Mouse (Mus musculus): ENCODE measurements around the gene Vgll4. TPM values are rescaled to one million over a fixed set of nuclear protein-coding genes. Genes with fewer than 3 reads are reported as not detected.

Vgll4 gene
- polyA plus RNA-seq, 2 experiments = 4.6 to 5.5 TPM

DNA sequence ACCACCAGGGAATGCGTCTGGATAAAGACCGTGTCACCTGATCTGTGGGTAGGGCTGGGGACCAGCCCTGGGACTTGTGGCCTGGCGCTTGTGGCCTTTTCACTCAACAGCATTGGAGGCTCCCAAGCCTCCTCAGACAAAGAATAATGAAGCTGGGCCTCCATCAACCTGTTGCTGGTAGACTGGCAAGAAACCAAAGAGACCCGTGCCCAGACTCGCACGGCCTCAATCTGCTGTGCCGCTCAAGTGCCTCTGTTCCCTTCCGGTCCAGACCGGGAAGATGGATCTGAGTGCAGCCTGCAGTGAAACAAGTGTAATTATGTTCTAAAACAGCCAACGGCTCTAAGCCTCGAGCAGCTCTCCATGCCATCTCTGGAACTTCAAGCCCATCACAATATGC lies 52.7 kb downstream of the Vgll4 start:
- ATAC-seq (ENCODE audit: insufficient read depth) (no peak), DNase-seq (ENCODE audit: low read depth in 3 of 3, low spot score in 3 of 3) (no peak)
- H3K4me3 ChIP-seq (ENCODE audit: insufficient read depth in 1 of 2, low read depth in 2 of 2, low read length in 2 of 2) = no peak overlapping the region
- no peaks in the 10 kb centered on the region for H3K36me3 ChIP-seq (replicated peaks; ENCODE audit: control insufficient read depth, insufficient read depth, low read depth)
- peaks cover 10 to 41% of the 10 kb centered on the region in 2 experiments for H3K4me1 ChIP-seq (replicated peaks; ENCODE audit: control insufficient read depth in 2 of 2, insufficient read depth in 2 of 2, low read length in 1 of 2)
- TF ChIP-seq CTCF (IDR thresholded peaks at IDR 0.05; ENCODE audit: low read depth) (no peak), EP300 (IDR thresholded peaks at IDR 0.05; ENCODE audit: low read depth) (no peak)
- no peak overlapping the region for H3K27ac ChIP-seq
- no peaks in the 10 kb centered on the region for H3K9me3 ChIP-seq (ENCODE audit: control insufficient read depth, low read length)
- H3K4me2 ChIP-seq (ENCODE audit: low read depth) = peak overlapping the region; percentile 37; the same call in 1 of the 2 replicates
- WGBS (ENCODE audit: insufficient replicate concordance) = 60% methylated on average over 11 of the region's 11 CpGs
- H3K27me3 ChIP-seq (ENCODE audit: control insufficient read depth, insufficient read depth, low read length) = no peaks in the 10 kb centered on the region
- no peak overlapping the region for H3K9ac ChIP-seq (replicated peaks)

DNA sequence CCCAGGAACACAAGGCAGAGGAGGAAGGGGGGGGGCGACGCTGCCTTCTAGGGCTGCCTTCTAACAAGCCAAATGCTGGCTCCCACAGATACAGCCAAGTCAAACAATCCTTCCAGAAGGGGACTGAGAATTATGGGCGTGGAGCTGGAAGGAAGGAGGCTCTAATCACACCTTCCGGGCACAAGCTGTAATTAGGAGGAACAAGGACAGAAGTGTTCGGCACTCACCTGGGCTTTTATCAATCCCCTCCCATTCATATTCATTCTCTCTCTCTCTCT lies 53.1 kb downstream of the Vgll4 start:
- H3K4me3 ChIP-seq (ENCODE audit: insufficient read depth in 1 of 2, low read depth in 2 of 2, low read length in 2 of 2) = no peak overlapping the region
- ATAC-seq (ENCODE audit: insufficient read depth) (no peak), DNase-seq (ENCODE audit: low read depth in 3 of 3, low spot score in 3 of 3) (no peak)
- H3K27me3 ChIP-seq (ENCODE audit: control insufficient read depth, insufficient read depth, low read length) = no peaks in the 10 kb centered on the region
- TF ChIP-seq CTCF (IDR thresholded peaks at IDR 0.05; ENCODE audit: low read depth) (no peak), EP300 (IDR thresholded peaks at IDR 0.05; ENCODE audit: low read depth) (no peak)
- 9% methylated on average over 5 of the region's 5 CpGs for WGBS (ENCODE audit: insufficient replicate concordance)
- H3K4me2 ChIP-seq (ENCODE audit: low read depth) = peak overlapping the region; percentile 37
- no peak overlapping the region for H3K27ac ChIP-seq
- H3K36me3 ChIP-seq (replicated peaks; ENCODE audit: control insufficient read depth, insufficient read depth, low read depth) = no peaks in the 10 kb centered on the region
- no peak overlapping the region for H3K9ac ChIP-seq (replicated peaks)
- H3K4me1 ChIP-seq (replicated peaks; ENCODE audit: control insufficient read depth in 2 of 2, insufficient read depth in 2 of 2, low read length in 1 of 2) = peaks cover 10 to 41% of the 10 kb centered on the region in 2 experiments
- no peaks in the 10 kb centered on the region for H3K9me3 ChIP-seq (ENCODE audit: control insufficient read depth, low read length)

DNA sequence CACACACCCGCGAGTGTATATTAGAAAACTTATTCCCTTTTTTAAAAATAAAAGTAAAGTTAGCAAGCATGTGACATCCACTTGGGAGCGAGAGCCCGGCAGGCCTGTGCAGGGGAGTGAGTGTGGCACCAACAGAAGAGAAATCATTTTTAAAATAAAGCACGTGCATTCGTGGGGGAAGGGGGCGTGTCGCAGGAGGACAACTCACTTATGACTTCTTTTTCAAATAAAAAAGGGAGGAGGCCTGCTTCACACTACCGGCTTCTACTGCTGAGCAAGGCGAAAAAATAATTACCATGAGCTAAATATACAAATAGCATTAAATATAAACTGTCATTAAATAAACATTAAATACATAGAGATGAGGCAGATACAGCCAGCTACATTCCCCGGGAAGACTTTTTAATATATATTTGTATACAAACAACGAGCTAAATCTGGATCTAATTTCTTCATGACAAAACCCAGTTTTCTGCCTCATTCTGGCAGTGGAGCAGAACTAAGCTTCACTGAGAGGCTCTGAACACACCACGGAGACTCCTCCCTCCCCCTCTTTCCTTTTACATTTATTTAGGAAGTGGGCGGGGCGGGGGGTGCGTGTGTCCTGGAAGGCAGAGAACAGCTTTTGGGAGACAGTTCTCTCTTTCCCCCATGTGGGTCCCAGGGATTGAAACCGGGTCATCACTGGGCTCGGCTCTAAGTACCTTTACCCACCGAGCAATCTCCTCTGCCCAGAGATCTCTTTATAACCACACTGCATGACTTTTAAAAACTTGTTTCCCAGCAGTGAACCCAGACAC lies 53.7 kb downstream of the Vgll4 start:
- DNase-seq (ENCODE audit: low read depth in 3 of 3, low spot score in 3 of 3) (no peak), ATAC-seq (ENCODE audit: insufficient read depth) (no peak)
- Histone ChIP-seq H3K4me1 (replicated peaks; ENCODE audit: control insufficient read depth in 2 of 2, insufficient read depth in 2 of 2, low read length in 1 of 2) (peaks cover 10 to 41% of the 10 kb centered on the region in 2 experiments), H3K36me3 (replicated peaks; ENCODE audit: control insufficient read depth, insufficient read depth, low read depth) (no peaks in the 10 kb centered on the region), H3K4me2 (ENCODE audit: low read depth) (peak overlapping the region; percentile 37), H3K9ac (replicated peaks) (no peak overlapping the region), H3K27me3 (ENCODE audit: control insufficient read depth, insufficient read depth, low read length) (no peaks in the 10 kb centered on the region), H3K4me3 (ENCODE audit: insufficient read depth in 1 of 2, low read depth in 2 of 2, low read length in 2 of 2) (no peak overlapping the region), H3K27ac (no peak overlapping the region), H3K9me3 (ENCODE audit: control insufficient read depth, low read length) (no peaks in the 10 kb centered on the region)
- WGBS (ENCODE audit: insufficient replicate concordance) = 38% methylated on average over 19 of the region's 19 CpGs
- no peak for TF ChIP-seq EP300 (IDR thresholded peaks at IDR 0.05; ENCODE audit: low read depth)
- TF ChIP-seq CTCF (IDR thresholded peaks at IDR 0.05; ENCODE audit: low read depth) = no peak

DNA sequence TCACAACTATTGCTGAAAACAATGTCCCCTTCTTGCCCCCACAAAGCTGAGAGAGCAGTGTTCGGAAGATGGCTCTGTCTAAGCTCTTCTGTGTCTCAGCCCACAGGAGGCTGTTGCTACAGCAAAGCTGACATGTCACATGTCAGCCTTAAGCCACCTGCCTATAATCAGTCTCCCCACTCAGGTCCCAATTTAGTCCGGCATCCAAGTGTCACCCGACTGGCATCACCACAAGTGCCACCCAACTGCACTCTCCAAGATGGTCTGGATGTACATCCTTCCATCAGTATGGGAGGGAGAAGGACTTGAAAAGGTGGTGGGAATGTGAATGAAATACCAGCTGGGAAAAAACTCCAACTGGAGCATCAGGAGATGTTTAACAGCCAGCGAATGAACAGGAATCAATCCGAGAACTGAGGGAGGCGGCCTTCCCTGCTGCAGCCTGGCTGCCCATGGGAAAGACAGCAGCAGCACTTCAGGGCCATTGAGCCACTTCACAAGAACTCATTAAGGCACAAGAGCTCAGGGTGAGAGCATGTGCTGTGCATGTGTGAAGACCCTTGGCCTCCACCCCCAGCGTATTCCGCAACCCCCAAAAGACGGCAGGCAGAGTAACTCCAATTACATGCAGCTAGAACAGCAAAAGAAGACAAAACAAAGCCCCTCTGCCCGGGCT lies 55.6 kb downstream of the Vgll4 start:
- 80% methylated on average over 10 of the region's 10 CpGs for WGBS (ENCODE audit: insufficient replicate concordance)
- Histone ChIP-seq H3K9me3 (ENCODE audit: control insufficient read depth, low read length) (no peaks in the 10 kb centered on the region), H3K9ac (replicated peaks) (no peak overlapping the region), H3K27ac (no peak overlapping the region), H3K36me3 (replicated peaks; ENCODE audit: control insufficient read depth, insufficient read depth, low read depth) (no peaks in the 10 kb centered on the region), H3K4me3 (ENCODE audit: insufficient read depth in 1 of 2, low read depth in 2 of 2, low read length in 2 of 2) (no peak overlapping the region), H3K4me2 (ENCODE audit: low read depth) (no peak overlapping the region), H3K27me3 (ENCODE audit: control insufficient read depth, insufficient read depth, low read length) (no peaks in the 10 kb centered on the region), H3K4me1 (replicated peaks; ENCODE audit: control insufficient read depth in 2 of 2, insufficient read depth in 2 of 2, low read length in 1 of 2) (peaks cover 8 to 35% of the 10 kb centered on the region in 2 experiments)
- TF ChIP-seq EP300 (IDR thresholded peaks at IDR 0.05; ENCODE audit: low read depth) = no peak
- no peak for TF ChIP-seq CTCF (IDR thresholded peaks at IDR 0.05; ENCODE audit: low read depth)
- no peak for DNase-seq (ENCODE audit: low read depth in 3 of 3, low spot score in 3 of 3)
- ATAC-seq (ENCODE audit: insufficient read depth) = no peak

DNA sequence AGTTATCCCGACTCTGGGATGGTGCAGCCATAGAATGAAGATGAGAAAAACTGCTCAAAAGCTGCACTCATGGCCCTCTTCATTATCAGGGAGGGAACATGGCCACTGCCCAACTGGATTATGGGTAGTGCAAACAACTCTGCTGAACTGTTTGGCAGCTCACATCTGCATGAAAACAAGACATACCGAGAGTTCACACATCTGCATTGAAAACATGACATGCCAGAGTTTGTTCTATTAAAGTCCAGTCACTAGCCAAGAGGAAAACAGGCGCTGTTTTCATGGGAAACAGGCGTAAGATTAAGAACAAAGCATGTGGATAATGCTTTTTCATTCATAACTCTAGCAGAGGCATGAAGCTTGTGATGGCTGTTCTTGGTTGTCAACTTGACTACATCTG lies 56.7 kb downstream of the Vgll4 start:
- TF ChIP-seq CTCF (IDR thresholded peaks at IDR 0.05; ENCODE audit: low read depth) (no peak), EP300 (IDR thresholded peaks at IDR 0.05; ENCODE audit: low read depth) (no peak)
- H3K36me3 ChIP-seq (replicated peaks; ENCODE audit: control insufficient read depth, insufficient read depth, low read depth) = no peaks in the 10 kb centered on the region; the same call in 1 of the 2 replicates
- H3K27ac ChIP-seq = no peak overlapping the region
- peaks cover 6 to 32% of the 10 kb centered on the region in 2 experiments for H3K4me1 ChIP-seq (replicated peaks; ENCODE audit: control insufficient read depth in 2 of 2, insufficient read depth in 2 of 2, low read length in 1 of 2)
- no peak overlapping the region for H3K9ac ChIP-seq (replicated peaks)
- DNase-seq (ENCODE audit: low read depth in 3 of 3, low spot score in 3 of 3) (no peak), ATAC-seq (ENCODE audit: insufficient read depth) (no peak)
- no peaks in the 10 kb centered on the region for H3K9me3 ChIP-seq (ENCODE audit: control insufficient read depth, low read length)
- no peak overlapping the region for H3K4me2 ChIP-seq (ENCODE audit: low read depth)
- H3K27me3 ChIP-seq (ENCODE audit: control insufficient read depth, insufficient read depth, low read length) = no peaks in the 10 kb centered on the region
- H3K4me3 ChIP-seq (ENCODE audit: insufficient read depth in 1 of 2, low read depth in 2 of 2, low read length in 2 of 2) = no peak overlapping the region
- 58% methylated on average over 4 of the region's 4 CpGs for WGBS (ENCODE audit: insufficient replicate concordance)

Measured in liver, embryonic 14.5 days (tissue).